Mouse (Mus musculus): ENCODE data around the gene Vipr1. TPM values are rescaled to one million over a fixed set of nuclear protein-coding genes. Genes with fewer than 3 reads are reported as not detected.

Vipr1 gene
- total RNA-seq, 1 experiment, result 0.31 TPM

GRCm38 (mm10) chr9:121697150-121698049, 54.9 kb downstream of the Vipr1 start:
- Histone ChIP-seq H3K9me3 (ENCODE audit: control insufficient read depth, insufficient read depth, low read depth, low read length) (no peaks in the 10 kb centered on the region), H3K36me3 (ENCODE audit: control insufficient read depth, insufficient read depth, low read length, poor library complexity, severe bottlenecking) (no peaks in the 10 kb centered on the region), H3K27ac (ENCODE audit: insufficient read depth, low read depth, low read length, poor library complexity, severe bottlenecking) (no peak overlapping the region), H3K9ac (ENCODE audit: insufficient read depth, low read depth, low read length, poor library complexity, severe bottlenecking) (no peak overlapping the region), H3K4me3 (ENCODE audit: insufficient read depth in 1 of 2, low read depth in 1 of 2, low read length in 2 of 2, poor library complexity in 1 of 2, severe bottlenecking in 1 of 2) (no peak overlapping the region), H3K4me1 (ENCODE audit: control insufficient read depth in 2 of 2, insufficient read depth in 2 of 2, low read length in 2 of 2, poor library complexity in 1 of 2) (no peaks in the 10 kb centered on the region)
- TF ChIP-seq ZNF384 (IDR thresholded peaks at IDR 0.05; ENCODE audit: low read depth, low read length) (peak; percentile 54; the same call in 1 of the 2 replicates), HCFC1 (IDR thresholded peaks at IDR 0.05; ENCODE audit: borderline replicate concordance, insufficient read depth, low read length) (peak; percentile 72; the same call in 1 of the 2 replicates), ZC3H11A (IDR thresholded peaks at IDR 0.05; ENCODE audit: borderline replicate concordance, low read depth, low read length) (no peak), CHD2 (IDR thresholded peaks at IDR 0.05; ENCODE audit: low read depth, low read length) (no peak), MAFK (IDR thresholded peaks at IDR 0.05; ENCODE audit: insufficient read depth, low read depth, low read length) (no peak)
- in situ Hi-C loops (cut with MboI; ENCODE audit: low sequenced_read_pairs in 2 of 2, unreplicated experiment in 2 of 2), result no loop called here
- DNase-seq (ENCODE audit: low read depth, low spot score), result no peak

DNA sequence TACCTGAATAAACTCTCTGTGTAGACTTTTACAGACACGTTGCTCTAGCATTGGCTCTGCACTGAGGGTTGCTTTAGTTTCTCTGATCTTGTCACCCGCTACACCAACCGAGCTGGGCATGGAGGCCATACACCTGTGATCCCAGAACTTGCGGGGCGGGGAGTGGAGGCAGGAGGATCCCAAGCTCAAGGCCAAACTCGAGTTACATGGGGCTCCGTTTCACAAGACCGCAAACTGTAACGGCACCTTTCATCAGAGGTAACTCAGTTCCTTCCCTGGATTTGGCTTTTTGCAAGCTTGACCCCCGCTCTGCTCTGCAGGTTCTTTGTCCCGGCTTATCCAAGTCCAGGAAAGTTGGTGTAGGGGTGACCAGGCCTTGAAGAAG, 61.7 kb downstream of the Vipr1 start:
- TF ChIP-seq MAFK (IDR thresholded peaks at IDR 0.05; ENCODE audit: insufficient read depth, low read depth, low read length), result no peak
- no peak for TF ChIP-seq CHD2 (IDR thresholded peaks at IDR 0.05; ENCODE audit: low read depth, low read length)
- TF ChIP-seq HCFC1 (IDR thresholded peaks at IDR 0.05; ENCODE audit: borderline replicate concordance, insufficient read depth, low read length), result no peak
- no peak for TF ChIP-seq ZNF384 (IDR thresholded peaks at IDR 0.05; ENCODE audit: low read depth, low read length)
- no peak for TF ChIP-seq ZC3H11A (IDR thresholded peaks at IDR 0.05; ENCODE audit: borderline replicate concordance, low read depth, low read length)
- peaks cover 0 to 5% of the 10 kb centered on the region in 2 experiments; a peak in 3 of 4 replicates for H3K4me1 ChIP-seq (ENCODE audit: control insufficient read depth in 2 of 2, insufficient read depth in 2 of 2, low read length in 2 of 2, poor library complexity in 1 of 2)
- no peak overlapping the region for H3K9ac ChIP-seq (ENCODE audit: insufficient read depth, low read depth, low read length, poor library complexity, severe bottlenecking)
- DNase-seq (ENCODE audit: low read depth, low spot score), result no peak
- H3K4me3 ChIP-seq (ENCODE audit: insufficient read depth in 1 of 2, low read depth in 1 of 2, low read length in 2 of 2, poor library complexity in 1 of 2, severe bottlenecking in 1 of 2), result peak overlapping the region; percentile 69 to 91; a peak in 3 of 4 replicates
- in situ Hi-C loops (cut with MboI; ENCODE audit: low sequenced_read_pairs in 2 of 2, unreplicated experiment in 2 of 2), result no loop called here
- H3K36me3 ChIP-seq (ENCODE audit: control insufficient read depth, insufficient read depth, low read length, poor library complexity, severe bottlenecking), result no peaks in the 10 kb centered on the region
- no peaks in the 10 kb centered on the region for H3K9me3 ChIP-seq (ENCODE audit: control insufficient read depth, insufficient read depth, low read depth, low read length)
- no peak overlapping the region for H3K27ac ChIP-seq (ENCODE audit: insufficient read depth, low read depth, low read length, poor library complexity, severe bottlenecking)

DNA sequence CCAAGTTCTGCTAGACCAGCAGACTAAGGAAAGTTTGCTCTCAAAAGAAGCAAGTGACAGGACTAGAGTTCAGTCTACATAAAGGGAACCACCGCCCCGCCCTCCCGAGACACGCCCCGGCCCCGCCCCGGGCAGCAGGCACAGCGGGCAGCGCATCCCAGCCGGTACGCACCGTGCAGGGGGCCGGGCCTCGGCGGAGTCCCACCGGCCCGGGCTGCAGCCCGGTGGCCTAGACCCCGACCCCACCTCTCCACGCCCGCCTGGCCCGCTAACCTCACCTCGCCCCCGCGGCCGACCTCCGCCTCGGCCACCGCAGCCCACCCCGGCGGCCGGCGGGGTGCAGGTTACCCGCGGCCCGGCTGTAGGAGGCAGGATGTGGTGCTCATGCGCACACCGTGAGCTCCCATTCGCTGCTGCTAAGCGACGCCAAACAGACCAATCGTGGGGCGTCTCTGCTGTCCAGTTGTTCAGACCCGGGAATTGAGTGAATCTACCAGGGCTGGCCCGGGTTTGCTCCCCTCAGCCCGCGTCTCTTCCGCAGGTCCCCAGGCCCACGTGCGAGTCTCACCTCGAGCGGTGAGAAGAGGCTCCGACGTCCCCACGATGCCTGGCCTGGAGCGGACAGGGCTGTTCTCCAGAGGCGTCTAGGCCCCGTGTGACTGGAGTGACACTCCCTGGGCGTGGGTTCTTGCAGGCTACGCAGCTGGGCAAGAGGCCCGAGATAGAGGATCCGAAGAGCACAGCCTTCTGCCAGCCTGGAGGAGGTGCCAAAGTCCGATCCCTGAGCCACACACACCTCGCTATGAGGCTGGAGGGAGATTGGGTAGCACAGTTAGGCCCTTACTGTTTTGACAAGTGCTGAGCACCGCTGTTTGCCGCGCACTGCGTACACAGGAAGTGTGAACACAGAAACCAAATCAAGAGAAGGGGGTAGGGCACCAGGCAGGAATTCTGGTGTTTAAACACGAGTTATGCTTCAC, 62.4 kb downstream of the Vipr1 start, which contains the start of gene Sec22c:
TSS of gene Sec22c (minus strand) at position 845 of the 980 bp plus-strand sequence.
- no peak within 1 kb of the TSS for H3K27ac ChIP-seq (ENCODE audit: insufficient read depth, low read depth, low read length, poor library complexity, severe bottlenecking)
- DNase-seq (ENCODE audit: low read depth, low spot score), result peak; percentile 82
- no peak for TF ChIP-seq MAFK (IDR thresholded peaks at IDR 0.05; ENCODE audit: insufficient read depth, low read depth, low read length)
- TF ChIP-seq ZNF384 (IDR thresholded peaks at IDR 0.05; ENCODE audit: low read depth, low read length), result no peak
- TF ChIP-seq HCFC1 (IDR thresholded peaks at IDR 0.05; ENCODE audit: borderline replicate concordance, insufficient read depth, low read length), result no peak
- no peak for TF ChIP-seq CHD2 (IDR thresholded peaks at IDR 0.05; ENCODE audit: low read depth, low read length)
- no peak for TF ChIP-seq ZC3H11A (IDR thresholded peaks at IDR 0.05; ENCODE audit: borderline replicate concordance, low read depth, low read length)
- no peaks in the 10 kb centered on the region for H3K9me3 ChIP-seq (ENCODE audit: control insufficient read depth, insufficient read depth, low read depth, low read length)
- peaks cover 0 to 5% of the 10 kb centered on the region in 2 experiments; a peak in 3 of 4 replicates for H3K4me1 ChIP-seq (ENCODE audit: control insufficient read depth in 2 of 2, insufficient read depth in 2 of 2, low read length in 2 of 2, poor library complexity in 1 of 2)
- no peaks in the 10 kb centered on the region for H3K36me3 ChIP-seq (ENCODE audit: control insufficient read depth, insufficient read depth, low read length, poor library complexity, severe bottlenecking)
- H3K4me3 ChIP-seq (ENCODE audit: insufficient read depth in 1 of 2, low read depth in 1 of 2, low read length in 2 of 2, poor library complexity in 1 of 2, severe bottlenecking in 1 of 2), result peak within 1 kb of the TSS; percentile 69 to 91
- in situ Hi-C loops (cut with MboI; ENCODE audit: low sequenced_read_pairs in 2 of 2, unreplicated experiment in 2 of 2), result no loop called here
- H3K9ac ChIP-seq (ENCODE audit: insufficient read depth, low read depth, low read length, poor library complexity, severe bottlenecking), result peak within 1 kb of the TSS; percentile 78

GRCm38 (mm10) chr9:121706029-121706675, 63.6 kb downstream of the Vipr1 start:
- TF ChIP-seq HCFC1 (IDR thresholded peaks at IDR 0.05; ENCODE audit: borderline replicate concordance, insufficient read depth, low read length), result no peak
- H3K9ac ChIP-seq (ENCODE audit: insufficient read depth, low read depth, low read length, poor library complexity, severe bottlenecking), result no peak overlapping the region
- H3K4me3 ChIP-seq (ENCODE audit: insufficient read depth in 1 of 2, low read depth in 1 of 2, low read length in 2 of 2, poor library complexity in 1 of 2, severe bottlenecking in 1 of 2), result no peak overlapping the region
- in situ Hi-C loops (cut with MboI; ENCODE audit: low sequenced_read_pairs in 2 of 2, unreplicated experiment in 2 of 2), result no loop called here
- no peaks in the 10 kb centered on the region for H3K9me3 ChIP-seq (ENCODE audit: control insufficient read depth, insufficient read depth, low read depth, low read length)
- H3K36me3 ChIP-seq (ENCODE audit: control insufficient read depth, insufficient read depth, low read length, poor library complexity, severe bottlenecking), result no peaks in the 10 kb centered on the region
- no peak for DNase-seq (ENCODE audit: low read depth, low spot score)
- no peak overlapping the region for H3K27ac ChIP-seq (ENCODE audit: insufficient read depth, low read depth, low read length, poor library complexity, severe bottlenecking)
- peaks cover 0 to 5% of the 10 kb centered on the region in 2 experiments; a peak in 3 of 4 replicates for H3K4me1 ChIP-seq (ENCODE audit: control insufficient read depth in 2 of 2, insufficient read depth in 2 of 2, low read length in 2 of 2, poor library complexity in 1 of 2)
